Mouse (Mus musculus) bone marrow, adult 2 months (tissue): Measurements from ENCODE around the gene Hibch. TPM values are rescaled to one million over a fixed set of nuclear protein-coding genes. Genes with fewer than 3 reads are reported as not detected.

Source experiments
- H3K27ac ChIP-seq: fragments of 200-500 bp; 2 replicates; pipeline ENCODE4 v1.5.1; 2012; ENCODE audit warnings: low read depth, mild to moderate bottlenecking, control low read depth, inconsistent platforms, low read length; ENCODE audit not compliant: control insufficient read depth, poor library complexity, insufficient read depth
- H3K4me1 ChIP-seq: fragments of 200-500 bp; 2 replicates; pipeline ENCODE4 v1.6.1; 2011; ENCODE audit warnings: low read length; ENCODE audit not compliant: control insufficient read depth, insufficient read depth
- H3K4me3 ChIP-seq: fragments of 200-500 bp; replicated peaks from 2 replicates; pipeline ENCODE3; 2011; ENCODE audit warnings: mild to moderate bottlenecking, low read depth, low read length, control low read depth; ENCODE audit not compliant: control insufficient read depth
- CTCF ChIP-seq: fragments of 200-500 bp; IDR thresholded peaks from 2 replicates; pipeline ENCODE4 v1.5.1; 2011; ENCODE audit warnings: low read length, control low read depth; ENCODE audit not compliant: control insufficient read depth, insufficient read depth
- POLR2A ChIP-seq: fragments of 200-500 bp; IDR thresholded peaks from 2 replicates; pipeline ENCODE4 v1.6.1; 2011; ENCODE audit warnings: low read depth, mild to moderate bottlenecking, control low read depth, low read length, borderline replicate concordance; ENCODE audit not compliant: control insufficient read depth
- WGBS: fragments of 180-500 bp; shearing (Covaris S2); methylation state at CpG from one replicate; pipeline ENCODE4 v1.1.7; 2018; 5-methylcytosine and 5-hydroxymethylcytosine counted together
- polyA plus RNA-seq: library from polyadenylated mRNA; stranded (reverse); fragments of >200 nt; gene quantifications from 2 replicates; pipeline ENCODE4 v1.2.4, GENCODE M21; 2011; ENCODE audit warnings: low replicate concordance; ENCODE audit not compliant: missing spikeins, insufficient read depth, insufficient read length

Hibch gene
- polyA plus RNA-seq, 1 experiment, result 8.8 TPM

- peaks cover 2% of the 10 kb centered on the region; the same call in 1 of the 2 replicates for H3K4me1 ChIP-seq
- WGBS, result 71% methylated on average over 6 of the region's 6 CpGs
- no peak for TF ChIP-seq POLR2A
- no peak for TF ChIP-seq CTCF
Observed at GRCm38 (mm10) chr1:52808456-52808855, 36.3 kb upstream of the Hibch start.

DNA sequence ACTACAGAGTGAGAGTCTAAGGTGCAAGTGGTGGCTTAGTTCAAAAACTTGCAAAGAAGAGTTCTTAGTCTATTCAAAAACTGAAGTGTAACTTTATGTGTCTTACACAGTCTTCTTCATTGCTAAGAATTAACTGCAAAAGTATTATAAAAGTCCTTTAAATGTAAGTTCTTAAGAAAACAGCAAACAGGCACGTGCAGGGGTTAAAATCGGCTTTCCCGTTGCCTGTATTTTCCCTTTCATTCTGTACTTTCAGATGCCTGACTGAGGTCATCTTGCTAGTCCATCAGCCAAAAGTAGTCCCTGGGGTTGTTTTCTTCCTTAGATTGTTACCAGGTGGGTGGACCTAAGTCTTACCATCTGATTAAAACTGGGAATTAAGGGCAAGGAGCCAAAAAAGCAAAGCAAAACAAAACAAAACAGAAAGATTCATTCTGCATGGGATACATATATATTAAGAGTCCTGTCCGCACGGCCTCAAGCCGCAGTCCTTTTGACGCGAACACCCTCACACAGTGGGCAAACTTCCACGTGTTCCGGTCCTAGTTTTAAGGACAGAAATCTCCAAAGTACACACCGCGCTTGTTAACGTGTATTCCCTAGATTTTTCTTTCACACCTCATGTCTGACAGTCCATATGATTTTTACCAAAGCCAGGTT lies 28.4 kb upstream of the Hibch start:
- peak overlapping the region; percentile 52 for H3K4me3 ChIP-seq

More at GRCm38 (mm10) chr1:52808456-52808855, 36.3 kb upstream of the Hibch start:
- Histone ChIP-seq H3K4me3 (no peak overlapping the region), H3K27ac (no peak overlapping the region)

DNA sequence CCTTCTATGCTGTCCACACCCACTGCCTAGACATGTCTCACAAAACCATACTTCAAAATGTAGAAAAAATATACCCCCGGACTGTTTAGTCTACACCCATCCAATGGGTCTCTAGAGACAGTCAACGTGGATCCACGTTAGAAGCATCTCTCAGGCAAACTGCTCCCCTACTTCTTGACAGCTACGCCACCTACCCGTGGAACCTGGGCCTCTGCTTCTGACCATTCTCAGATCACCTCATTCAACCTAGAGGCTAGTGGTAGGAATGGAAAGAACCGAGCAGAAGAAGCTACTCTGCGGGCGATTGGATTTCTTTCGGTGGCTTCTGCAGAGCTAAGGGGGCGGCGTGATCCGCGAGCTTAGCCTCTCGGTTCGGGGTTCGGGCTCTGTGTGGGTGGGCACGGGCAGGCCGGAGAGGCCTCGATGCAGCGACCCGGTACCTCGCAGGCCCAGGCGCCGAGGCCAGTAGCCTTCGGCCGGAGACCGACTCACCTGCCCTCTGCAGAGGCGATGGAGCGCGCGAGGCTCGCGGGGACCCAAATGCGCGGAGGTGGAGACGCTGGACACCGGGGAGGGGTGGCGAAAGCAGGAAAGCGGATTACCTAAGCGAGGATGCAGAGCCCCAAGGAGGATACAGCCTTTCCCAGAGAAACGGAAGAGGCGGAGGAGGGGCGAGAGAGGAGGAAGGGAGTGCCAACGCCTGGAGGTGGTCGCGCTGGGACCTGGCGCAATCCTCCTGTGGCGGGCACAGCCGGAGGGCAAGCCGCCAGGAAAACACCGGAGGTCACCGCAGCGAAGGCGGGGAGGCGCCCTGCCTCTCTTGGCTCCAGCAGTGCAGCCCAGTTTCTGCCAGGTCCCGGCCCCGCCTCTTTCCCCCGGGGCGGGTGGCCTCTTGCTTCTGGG lies 27.6 kb upstream of the Hibch start, which contains the start of gene Inpp1:
TSS of gene Inpp1 (minus strand) at position 779 of the 903 bp plus-strand sequence.
- peak within 1 kb of the TSS; percentile 93 for H3K27ac ChIP-seq
- peak; percentile 78 for TF ChIP-seq CTCF
- TF ChIP-seq POLR2A, result peak; percentile 52; the same call in 1 of the 2 replicates
- WGBS, result under 1% methylated on average over 59 of the region's 59 CpGs
- peak within 1 kb of the TSS; percentile 78 for H3K4me3 ChIP-seq
- H3K4me1 ChIP-seq, result no peaks in the 10 kb centered on the region; the same call in 1 of the 2 replicates

More for the DNA sequence above, 28.4 kb upstream of the Hibch start:
- Histone ChIP-seq H3K4me1 (no peaks in the 10 kb centered on the region; the same call in 1 of the 2 replicates), H3K27ac (no peak overlapping the region)
- 9% methylated on average over 13 of the region's 13 CpGs for WGBS
- TF ChIP-seq CTCF (no peak), POLR2A (no peak)

- no peak for TF ChIP-seq POLR2A
- no peak for TF ChIP-seq CTCF
- Histone ChIP-seq H3K4me1 (no peaks in the 10 kb centered on the region; the same call in 1 of the 2 replicates), H3K4me3 (peak overlapping the region; percentile 78), H3K27ac (peak overlapping the region; percentile 93)
- WGBS, result 3% methylated on average over 7 of the region's 7 CpGs
Observed at GRCm38 (mm10) chr1:52817813-52818147, 26.9 kb upstream of the Hibch start.

- 86% methylated on average over 3 of the region's 3 CpGs for WGBS
- TF ChIP-seq POLR2A (no peak), CTCF (no peak)
- no peaks in the 10 kb centered on the region for H3K4me1 ChIP-seq
- H3K4me3 ChIP-seq, result no peak overlapping the region
- no peak overlapping the region for H3K27ac ChIP-seq
Observed at GRCm38 (mm10) chr1:52839099-52839498, 5.6 kb upstream of the Hibch start.

- TF ChIP-seq CTCF (no peak), POLR2A (no peak)
- Histone ChIP-seq H3K4me3 (no peak overlapping the region), H3K27ac (peak overlapping the region; percentile 25; the same call in 1 of the 2 replicates), H3K4me1 (peaks cover 6% of the 10 kb centered on the region)
- 2% methylated on average over 3 of the region's 3 CpGs for WGBS
Observed at GRCm38 (mm10) chr1:52844354-52844753, 375 bp upstream of the Hibch start.

GRCm38 (mm10) chr1:52846556-52846955 lies 1.8 kb downstream of the Hibch start:
- no peak overlapping the region for H3K27ac ChIP-seq
- H3K4me3 ChIP-seq, result no peak overlapping the region
- peaks cover 6% of the 10 kb centered on the region for H3K4me1 ChIP-seq
- WGBS, result 88% methylated on average over 4 of the region's 4 CpGs
- TF ChIP-seq CTCF (no peak), POLR2A (no peak)

DNA sequence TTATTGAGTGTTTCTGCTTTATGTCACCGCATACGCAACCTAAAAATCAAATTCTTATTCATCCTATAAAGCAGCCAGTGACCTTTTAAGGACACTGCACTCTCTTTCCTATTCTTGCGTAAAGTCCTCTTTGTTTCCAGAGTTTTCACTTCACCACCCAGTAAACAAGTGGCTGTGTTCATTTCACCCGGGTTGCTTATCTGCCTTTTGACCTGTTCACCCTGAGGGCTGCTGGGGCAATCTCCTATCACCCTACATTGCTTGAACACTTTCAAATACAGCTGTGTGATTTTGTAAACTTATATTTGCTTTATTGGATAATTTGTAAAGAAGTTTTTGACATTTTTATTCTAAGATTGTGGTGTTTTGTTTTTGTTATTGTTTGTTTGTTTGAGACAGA lies 4.7 kb downstream of the Hibch start:
- no peak overlapping the region for H3K4me3 ChIP-seq
- peaks cover 6% of the 10 kb centered on the region for H3K4me1 ChIP-seq
- WGBS, result 77% methylated on average over 4 of the region's 4 CpGs
- no peak for TF ChIP-seq CTCF
- no peak for TF ChIP-seq POLR2A
- H3K27ac ChIP-seq, result no peak overlapping the region
